ENCODE assay signal across 8 mouse cellular contexts in the genomic region with DNA sequence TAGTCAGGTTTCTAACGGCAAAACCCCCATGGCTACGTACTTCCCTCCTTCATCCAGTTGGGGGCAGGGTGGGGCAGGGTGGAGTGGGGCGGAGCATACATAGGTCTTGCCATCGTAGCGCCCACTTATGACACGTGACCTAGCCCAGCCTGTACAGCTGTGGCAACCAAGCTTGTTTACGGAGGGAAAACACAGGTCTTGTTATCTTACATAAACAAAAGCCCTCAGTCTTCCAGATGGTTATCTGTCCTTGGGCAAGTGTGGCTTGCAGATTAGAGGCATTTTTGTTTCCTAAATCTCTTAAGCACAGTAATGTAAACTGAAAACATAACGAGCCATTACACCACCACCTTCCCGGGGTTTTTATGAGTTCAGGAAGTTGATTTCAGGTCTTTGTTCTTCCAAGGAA. TPM values are rescaled to one million over a fixed set of nuclear protein-coding genes. Genes with fewer than 3 reads are reported as not detected.
DNase-seq lines count a peak whose midpoint lies in the region; ATAC-seq and TF ChIP-seq lines count a peak whose summit lies in the region.

No protein-coding gene starts in this region.

- ATAC-seq in limb, embryonic 13.5 days (ENCODE audit: low FRiP score, low read depth) = no peak

- 47% methylated on average over 9 of the region's 9 CpGs for WGBS in limb, embryonic 13.5 days

- H3K27ac ChIP-seq in bone marrow macrophage, adult 2 months (ENCODE audit: insufficient read depth, low read depth, low read length) = no peak overlapping the region
- H3K27ac ChIP-seq in limb, embryonic 13.5 days = no peak overlapping the region

- no peak for TF ChIP-seq POLR2A in bone marrow macrophage, adult 2 months (IDR thresholded peaks at IDR 0.05; ENCODE audit: borderline replicate concordance, low read depth, low read length)

- no peak for TF ChIP-seq CTCF in bone marrow macrophage, adult 2 months (IDR thresholded peaks at IDR 0.05; ENCODE audit: low read depth, low read length)

- DNase-seq in adrenal gland, postnatal 14 days = peak; percentile 26
- no peak for DNase-seq in adrenal gland, adult 2 months
- DNase-seq in natural killer cell, adult 2 months (ENCODE audit: low spot score in 2 of 2) = peak; percentile 62 to 75
- DNase-seq in urinary bladder, postnatal 4 days (ENCODE audit: low spot score in 2 of 2) = no peak
- DNase-seq in right cerebral cortex, postnatal 10 days (ENCODE audit: low spot score in 2 of 2) = no peak
- DNase-seq in kidney, postnatal 36 days = no peak

- no peaks in the 10 kb centered on the region for H3K27me3 ChIP-seq in limb, embryonic 13.5 days

- H3K4me2 ChIP-seq in limb, embryonic 13.5 days (replicated peaks) = 0 out of 2 replicates have a peak overlapping the region, but pooled peaks have one; percentile 19

- no peak overlapping the region for H3K9ac ChIP-seq in limb, embryonic 13.5 days

- peaks cover 8% of the 10 kb centered on the region for H3K4me1 ChIP-seq in bone marrow macrophage, adult 2 months (ENCODE audit: control insufficient read depth, insufficient read depth, low read length)
- peaks cover 13% of the 10 kb centered on the region for H3K4me1 ChIP-seq in limb, embryonic 13.5 days

- H3K4me3 ChIP-seq in bone marrow macrophage, adult 2 months (ENCODE audit: insufficient read depth, low read length) = peak overlapping the region; percentile 11; the same call in 1 of the 2 replicates
- no peak overlapping the region for H3K4me3 ChIP-seq in limb, embryonic 13.5 days

- H3K9me3 ChIP-seq in limb, embryonic 13.5 days = peaks cover 4% of the 10 kb centered on the region; the same call in 1 of the 2 replicates

- no peaks in the 10 kb centered on the region for H3K36me3 ChIP-seq in limb, embryonic 13.5 days

RNA-seq across cellular contexts. Expression of gene St6galnac1, which starts 7.4 kb away (rescaled TPM):
- not detected in 2 replicates for total RNA-seq in adrenal gland, postnatal 14 days (2021)
- under 1 TPM in 1 of 2 experiments, not detected in 1; 0.24 TPM for total RNA-seq in adrenal gland, adult 2 months (2021)
- polyA plus RNA-seq in adrenal gland, adult 2 months (2012; rRNA removed) = 0.10 and 0.31 TPM in 2 replicates
- not detected in 2 replicates for polyA plus RNA-seq in bone marrow macrophage, adult 2 months (2012; ENCODE audit: insufficient read depth, insufficient read length, missing spikeins)
- not detected in 2 replicates for polyA plus RNA-seq in limb, embryonic 13.5 days (2015; fragmentation: Nextera tagmentation; extraction: Ambion mirVana)

RNA-seq across cellular contexts. Expression of gene Mxra7, which starts 45.1 kb away (rescaled TPM):
- total RNA-seq in adrenal gland, postnatal 14 days (2021) = 28.6 and 32.8 TPM in 2 replicates
- 10 to 100 TPM; 37.2 to 78.7 TPM for total RNA-seq in adrenal gland, adult 2 months (2021)
- polyA plus RNA-seq in adrenal gland, adult 2 months (2012; rRNA removed) = 282 and 392 TPM in 2 replicates
- 0.72 and 1.2 TPM in 2 replicates for polyA plus RNA-seq in bone marrow macrophage, adult 2 months (2012; ENCODE audit: insufficient read depth, insufficient read length, missing spikeins)
- 17.1 and 20.2 TPM in 2 replicates for polyA plus RNA-seq in limb, embryonic 13.5 days (2015; fragmentation: Nextera tagmentation; extraction: Ambion mirVana)

Comparison
In these comparisons a context has a peak if more than half of its experiments do, and no peak if none do; other contexts are left out.
1. DNase-seq: peak in adrenal gland, postnatal 14 days (single experiment) and natural killer cell, adult 2 months (2 of 2); none in adrenal gland, adult 2 months (single experiment), urinary bladder, postnatal 4 days (0 of 2), right cerebral cortex, postnatal 10 days (0 of 2) and kidney, postnatal 36 days (0 of 2).
2. RNA of gene Mxra7, which starts 45.1 kb away (polyA plus RNA-seq): 282 to 392 TPM in adrenal gland, adult 2 months; 17.1 to 20.2 TPM in limb, embryonic 13.5 days and 0.72 to 1.2 TPM in bone marrow macrophage, adult 2 months; every median in the first group is over 10 times any median in the second.